Mouse (Mus musculus): ENCODE measurements around the gene Plch1. TPM values are rescaled to one million over a fixed set of nuclear protein-coding genes. Genes with fewer than 3 reads are reported as not detected.

Gene Plch1
- 1 to 10 TPM; 4.8 to 7.2 TPM for total RNA-seq (2021)
- long read RNA-seq, experiment 1, result 0 reads
- long read RNA-seq, experiment 2, result 0 reads

GRCm38 (mm10) chr3:63899309-63899695 is at the start of gene Plch1:
Plch1 (minus strand) TSS chr3:63899472.
- DNase-seq (ENCODE audit: low spot score in 2 of 2), result peak; percentile 30 to 39

GRCm38 (mm10) chr3:63941204-63941850 is 42.1 kb upstream of the Plch1 start:
- peak; percentile 50 to 58 for DNase-seq (ENCODE audit: low spot score in 2 of 2)

- DNase-seq (ENCODE audit: low spot score in 2 of 2), result no peak
Observed at GRCm38 (mm10) chr3:63938928-63939327, 39.7 kb upstream of the Plch1 start.

GRCm38 (mm10) chr3:63928878-63929859 is 29.9 kb upstream of the Plch1 start, which contains the start of gene E130311K13Rik:
E130311K13Rik (minus strand) TSS chr3:63929472.
- DNase-seq (ENCODE audit: low spot score in 2 of 2), result peak; percentile 90

- peak in 1 of 2 experiments; percentile 21 for DNase-seq (ENCODE audit: low spot score in 2 of 2)
Observed at GRCm38 (mm10) chr3:63919634-63920033, 20.4 kb upstream of the Plch1 start.

- no peak for DNase-seq (ENCODE audit: low spot score in 2 of 2)
Observed at GRCm38 (mm10) chr3:63910301-63910700, 11.0 kb upstream of the Plch1 start.

- DNase-seq (ENCODE audit: low spot score in 2 of 2), result no peak
Observed at GRCm38 (mm10) chr3:63905241-63905640, 6.0 kb upstream of the Plch1 start.

GRCm38 (mm10) chr3:63904157-63904556 is 4.9 kb upstream of the Plch1 start:
- no peak for DNase-seq (ENCODE audit: low spot score in 2 of 2)

GRCm38 (mm10) chr3:63900021-63900571 is 824 bp upstream of the Plch1 start:
- DNase-seq (ENCODE audit: low spot score in 2 of 2), result no peak

- peak; percentile 82 to 88 for DNase-seq (ENCODE audit: low spot score in 2 of 2)
Observed at GRCm38 (mm10) chr3:63898581-63899308, 527 bp downstream of the Plch1 start.

- DNase-seq (ENCODE audit: low spot score in 2 of 2), result no peak
Observed at GRCm38 (mm10) chr3:63897177-63897576, 2.1 kb downstream of the Plch1 start.

GRCm38 (mm10) chr3:63896303-63896702 is 3.0 kb downstream of the Plch1 start:
- DNase-seq (ENCODE audit: low spot score in 2 of 2), result no peak

GRCm38 (mm10) chr3:63895786-63896185 is 3.5 kb downstream of the Plch1 start:
- no peak for DNase-seq (ENCODE audit: low spot score in 2 of 2)

- no peak for DNase-seq (ENCODE audit: low spot score in 2 of 2)
Observed at GRCm38 (mm10) chr3:63893677-63894076, 5.6 kb downstream of the Plch1 start.

GRCm38 (mm10) chr3:63892154-63892553 is 7.1 kb downstream of the Plch1 start:
- DNase-seq (ENCODE audit: low spot score in 2 of 2), result no peak

- DNase-seq (ENCODE audit: low spot score in 2 of 2), result no peak
Observed at GRCm38 (mm10) chr3:63881065-63881464, 18.2 kb downstream of the Plch1 start.

GRCm38 (mm10) chr3:63878995-63879666 is 20.1 kb downstream of the Plch1 start:
- no peak for DNase-seq (ENCODE audit: low spot score in 2 of 2)

GRCm38 (mm10) chr3:63872818-63873217 is 26.5 kb downstream of the Plch1 start:
- no peak for DNase-seq (ENCODE audit: low spot score in 2 of 2)

- no peak for DNase-seq (ENCODE audit: low spot score in 2 of 2)
Observed at GRCm38 (mm10) chr3:63871249-63871648, 28.0 kb downstream of the Plch1 start.

- peak; percentile 53 to 62 for DNase-seq (ENCODE audit: low spot score in 2 of 2)
Observed at GRCm38 (mm10) chr3:63868285-63868684, 31.0 kb downstream of the Plch1 start.

Measured in left cerebral cortex, adult 18-20 months (tissue).